Mouse (Mus musculus) embryo, embryonic 11.5 days (tissue): ENCODE measurements around the gene Itgal.
"Not testable (repeated sequence)": the region's sequence is repeated elsewhere in the genome, so short reads cannot be mapped to it uniquely, and the experiment has no call there.

Source experiments
- DNase-seq: peaks from one replicate; pipeline ENCODE4 v3.0.0-alpha.2; 2012; ENCODE audit warnings: low read depth, low spot score

The Itgal gene

DNA sequence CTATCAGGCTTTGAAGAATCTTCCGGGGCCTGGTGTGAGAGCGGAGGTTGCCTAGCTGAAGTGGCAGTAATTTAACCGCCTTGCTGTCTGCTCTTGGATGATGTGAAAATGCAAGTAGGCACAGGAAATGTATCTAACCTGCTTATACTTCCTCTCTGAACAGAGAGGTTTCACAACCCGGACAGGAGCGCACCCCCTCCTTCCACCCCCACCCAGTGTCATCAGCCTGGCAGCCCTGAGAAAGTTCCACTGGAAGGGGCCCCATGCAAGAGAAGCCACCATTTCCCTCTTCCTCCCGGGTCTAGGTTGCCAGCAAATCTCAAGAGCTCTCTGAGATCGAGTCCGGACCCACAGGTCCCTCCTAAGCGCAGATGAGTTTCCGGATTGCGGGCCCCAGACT is at the start of gene Itgal:
Gene Itgal (plus strand): TSS at position 163 of the 400 bp plus-strand sequence.
- DNase-seq = no peak

DNA sequence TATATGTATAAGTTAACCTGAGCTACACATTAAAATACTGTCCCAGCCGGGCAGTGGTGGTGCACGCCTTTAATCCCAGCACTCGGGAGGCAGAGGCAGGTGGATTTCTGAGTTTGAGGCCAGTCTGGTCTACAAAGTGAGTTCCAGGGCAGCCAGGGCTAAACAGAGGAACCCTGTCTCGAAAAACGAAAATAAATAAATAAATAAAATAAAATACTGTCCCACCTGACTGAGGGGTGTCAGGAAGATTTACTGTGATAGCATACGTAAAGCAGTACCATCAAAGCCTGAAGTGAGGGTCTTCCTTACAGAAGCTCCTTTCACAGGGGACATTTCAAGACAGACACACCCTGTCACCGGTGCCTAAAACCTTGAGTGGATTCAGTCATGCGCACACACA is 45.5 kb upstream of the Itgal start:
- DNase-seq = not testable (repeated sequence)

DNA sequence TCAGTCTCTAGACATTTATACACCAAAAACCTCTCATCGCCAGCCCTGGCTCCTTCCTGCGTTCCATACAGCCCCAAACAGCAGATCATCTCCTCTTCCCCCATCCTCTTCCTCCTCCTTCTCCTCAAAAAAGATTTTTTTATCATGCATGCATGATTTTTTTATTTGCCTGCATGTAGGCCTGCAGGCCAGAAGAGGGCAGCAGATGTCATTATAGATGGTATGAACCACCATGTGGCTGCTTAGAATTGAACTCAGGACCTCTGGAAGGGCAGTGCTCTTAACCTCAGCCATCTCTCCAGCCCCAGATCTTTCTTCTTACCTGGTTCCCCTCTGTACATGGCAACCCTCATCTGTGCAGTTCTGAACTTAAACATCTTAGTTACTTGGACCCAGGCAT is 43.6 kb upstream of the Itgal start:
- no peak for DNase-seq

DNA sequence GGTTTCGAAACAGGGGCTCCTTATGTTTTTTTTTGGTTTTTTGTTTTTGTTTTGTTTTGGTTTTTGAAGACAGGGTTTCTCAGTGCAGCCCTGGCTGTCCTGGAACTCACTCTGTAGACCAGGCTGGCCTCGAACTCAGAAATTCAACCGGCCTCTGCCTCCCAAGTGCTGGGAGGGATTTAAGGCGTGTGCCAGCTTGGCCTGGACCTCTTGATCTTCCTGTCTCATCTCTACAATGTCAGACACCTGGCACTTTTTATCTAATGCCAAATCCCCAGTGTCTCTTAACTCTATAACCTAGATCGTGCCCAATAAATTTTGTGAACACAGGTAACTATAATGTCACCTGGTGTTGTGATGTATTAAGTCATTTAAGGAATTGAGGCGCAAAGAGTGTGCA is 42.7 kb upstream of the Itgal start:
- DNase-seq = no peak

DNA sequence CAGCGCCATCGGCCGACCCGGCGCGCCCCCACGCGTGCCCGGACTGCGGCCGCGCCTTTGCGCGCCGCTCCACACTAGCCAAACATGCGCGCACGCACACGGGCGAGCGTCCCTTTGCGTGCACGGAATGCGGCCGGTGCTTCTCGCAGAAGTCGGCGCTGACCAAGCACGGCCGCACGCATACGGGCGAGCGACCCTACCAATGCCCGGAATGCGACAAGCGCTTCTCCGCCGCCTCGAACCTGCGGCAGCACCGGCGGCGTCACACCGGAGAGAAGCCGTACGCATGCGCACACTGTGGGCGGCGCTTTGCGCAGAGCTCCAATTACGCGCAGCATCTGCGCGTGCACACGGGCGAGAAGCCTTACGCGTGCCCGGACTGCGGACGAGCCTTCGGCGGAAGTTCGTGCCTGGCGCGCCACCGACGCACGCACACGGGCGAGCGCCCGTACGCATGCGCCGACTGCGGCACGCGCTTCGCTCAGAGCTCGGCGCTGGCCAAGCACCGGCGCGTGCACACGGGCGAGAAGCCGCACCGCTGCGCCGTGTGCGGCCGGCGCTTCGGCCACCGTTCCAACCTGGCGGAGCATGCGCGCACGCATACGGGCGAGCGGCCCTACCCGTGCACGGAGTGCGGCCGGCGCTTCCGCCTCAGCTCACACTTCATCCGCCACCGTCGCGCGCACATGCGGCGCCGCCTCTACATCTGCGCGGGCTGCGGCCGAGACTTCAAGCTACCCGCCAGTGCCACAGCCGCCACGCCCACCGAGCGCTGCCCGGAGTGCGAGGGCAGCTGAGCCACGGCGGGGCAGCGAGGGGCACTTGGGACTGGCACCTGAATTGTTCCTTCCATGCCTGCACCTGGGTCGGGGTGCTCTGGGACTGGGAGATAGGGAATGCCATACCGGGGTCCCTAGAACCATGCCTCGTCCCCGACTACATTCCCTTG is 42.0 kb upstream of the Itgal start:
- peak; percentile 96 for DNase-seq

DNA sequence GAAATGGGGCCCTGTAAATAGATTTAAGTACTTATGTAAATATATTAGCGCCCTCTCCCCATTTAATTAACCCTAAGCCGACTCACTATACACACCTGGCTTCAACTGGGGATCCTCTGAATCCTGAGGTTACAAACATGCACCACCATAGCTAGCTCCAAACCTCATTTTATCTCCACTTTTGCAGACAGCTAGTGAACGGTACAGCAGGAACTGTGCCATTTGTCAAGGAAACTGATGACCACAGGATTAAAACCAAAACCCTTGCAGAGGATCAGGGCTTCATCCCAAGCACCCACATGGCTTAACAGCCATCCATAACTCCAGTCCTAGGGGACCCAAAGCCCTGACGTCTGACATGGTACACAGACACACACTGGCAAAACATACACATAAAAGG is 41.1 kb upstream of the Itgal start:
- no peak for DNase-seq

DNA sequence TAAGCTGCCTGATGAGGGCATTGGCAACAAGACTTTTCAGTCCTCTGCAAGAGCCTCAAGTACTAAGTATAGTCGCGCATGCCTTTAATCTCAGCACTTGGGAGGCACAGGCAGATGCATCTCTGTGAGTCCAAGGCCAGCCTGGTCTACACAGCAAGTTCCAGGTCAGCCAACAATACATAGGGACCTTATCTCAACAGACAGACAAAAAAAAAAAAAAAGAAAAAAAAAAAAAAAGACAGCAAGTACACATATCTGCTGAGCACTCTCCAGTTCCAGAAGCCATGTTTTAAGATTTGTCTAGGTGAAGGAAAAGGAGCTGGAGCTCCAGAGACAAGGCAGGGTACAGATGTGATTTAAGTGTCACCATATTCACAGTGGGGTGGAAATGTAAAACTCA is 40.1 kb upstream of the Itgal start:
- no peak for DNase-seq

DNA sequence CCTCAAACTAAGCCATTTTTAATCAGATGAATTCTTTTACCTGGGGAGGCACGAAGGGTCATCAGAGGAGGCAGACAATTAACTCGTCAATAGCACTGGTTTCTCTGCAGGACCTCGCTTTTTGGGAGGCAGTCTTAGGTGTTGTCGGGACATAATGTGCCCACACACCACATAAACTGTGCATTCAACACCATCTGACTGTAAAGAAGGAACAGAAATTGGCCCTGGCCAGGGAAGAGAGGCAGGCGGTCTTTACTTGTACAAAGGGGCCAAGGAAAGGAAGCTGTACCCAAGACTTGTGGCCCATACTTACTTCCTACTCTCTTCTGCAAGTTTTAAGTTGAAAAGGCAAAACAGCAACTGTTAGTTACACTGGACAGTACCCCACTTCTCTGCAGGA is 39.5 kb upstream of the Itgal start:
- no peak for DNase-seq

DNA sequence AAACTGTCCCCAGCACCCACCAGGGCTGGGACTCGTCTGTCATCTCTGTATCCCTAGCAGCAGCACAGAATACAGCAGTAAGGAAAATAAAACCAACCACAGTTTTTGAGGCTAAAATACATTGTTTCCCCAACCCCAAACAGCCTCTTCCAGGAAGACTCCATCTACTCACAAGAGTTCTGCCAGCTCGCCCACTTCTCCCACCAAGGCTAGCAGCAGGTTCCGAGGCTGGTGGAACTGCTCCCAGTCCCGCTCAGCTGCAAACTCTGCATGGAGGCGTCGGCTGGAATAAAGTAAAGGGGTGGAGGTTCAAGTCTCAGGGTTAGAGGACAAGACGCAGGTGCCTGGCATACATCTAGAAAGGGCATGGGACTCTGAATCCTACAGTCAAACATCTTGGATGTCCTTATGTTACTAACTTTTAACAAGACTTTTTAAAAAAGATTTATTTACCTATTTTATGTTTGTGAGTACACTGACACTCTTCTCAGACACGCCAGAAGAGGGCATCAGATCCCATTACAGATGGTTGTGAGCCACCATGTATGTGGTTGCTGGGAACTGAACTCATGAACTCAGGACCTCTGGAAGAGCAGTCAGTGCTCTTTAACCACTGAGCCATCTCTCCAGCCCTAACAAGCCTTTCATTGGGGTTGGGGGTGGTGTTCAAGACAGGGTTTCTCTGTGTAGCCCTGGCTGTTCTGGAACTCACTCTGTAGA is 36.7 kb upstream of the Itgal start:
- DNase-seq = no peak

DNA sequence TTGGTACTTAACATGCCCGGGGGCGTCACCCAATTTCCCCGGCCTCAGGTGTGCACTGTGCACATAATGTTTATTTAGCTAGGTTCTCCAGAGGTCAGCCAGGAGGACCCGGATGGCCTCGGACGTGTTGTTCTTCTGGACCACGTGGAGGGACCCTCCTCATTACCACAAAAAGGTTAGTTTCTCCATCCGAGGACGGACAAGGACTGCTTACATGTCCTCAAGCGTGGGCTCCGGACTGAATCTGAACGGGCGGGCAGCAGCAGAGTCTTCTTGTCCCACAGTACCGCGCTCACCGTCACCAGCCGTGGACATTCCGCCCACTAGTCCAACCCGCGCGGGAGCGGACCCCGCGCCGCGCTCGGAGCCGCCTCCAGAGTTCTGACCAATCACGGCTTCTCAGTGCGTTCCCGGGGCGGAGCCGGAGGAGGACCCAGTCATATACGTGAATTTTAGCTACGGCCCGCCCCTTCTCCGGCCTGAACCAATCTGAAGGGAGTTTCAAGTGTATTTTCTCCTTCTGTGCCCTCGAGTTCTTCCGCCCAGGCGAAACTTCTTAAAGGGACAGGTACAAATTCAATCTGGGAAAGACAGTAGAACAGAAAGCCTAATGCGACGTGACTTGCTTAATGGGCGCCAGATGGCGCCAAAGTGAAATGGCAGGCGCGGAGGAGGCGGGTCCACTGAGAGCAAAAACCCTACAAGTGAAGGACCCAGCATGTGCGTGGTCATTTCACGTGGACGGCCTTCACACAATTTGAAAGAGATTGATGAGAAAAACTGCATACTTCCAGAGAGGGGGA is 35.5 kb upstream of the Itgal start, which contains the start of gene Dctpp1:
Gene Dctpp1 (minus strand): TSS at position 401 of the 803 bp plus-strand sequence.
- DNase-seq = peak; percentile 97

DNA sequence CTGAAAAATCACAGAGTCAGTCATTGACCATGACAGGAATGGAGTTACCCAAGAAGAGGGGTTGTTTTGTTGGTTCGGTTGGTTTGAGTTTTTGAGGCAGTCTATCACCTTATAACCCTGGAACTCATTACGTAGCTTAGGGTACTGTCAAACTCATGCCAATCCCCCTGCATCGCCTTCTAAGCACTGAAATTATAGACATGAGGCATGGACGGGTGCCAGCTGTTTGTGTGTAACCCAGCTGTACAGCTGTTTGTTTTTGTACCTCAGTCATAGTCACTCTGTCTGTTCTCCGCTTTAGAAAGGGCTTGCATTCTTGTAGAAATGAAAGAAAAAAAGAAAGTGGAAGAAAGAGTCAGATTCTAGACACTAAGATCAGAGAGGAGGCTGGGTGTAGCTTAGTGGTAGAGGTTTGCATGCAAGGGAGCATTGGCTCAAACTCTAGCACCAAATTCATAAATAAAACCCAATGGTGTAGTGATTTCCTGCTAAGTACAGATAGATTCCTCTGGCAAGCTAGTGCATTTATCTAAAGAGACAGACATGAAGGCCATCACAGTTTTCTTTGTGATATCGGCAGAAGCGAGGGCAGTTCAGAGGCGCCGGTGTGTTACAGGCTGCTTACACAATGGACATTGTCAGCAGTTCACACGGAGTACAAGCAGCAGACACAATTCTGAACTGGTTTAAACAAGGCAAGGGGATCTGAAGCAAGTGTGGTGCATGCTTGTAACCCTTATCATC is 33.7 kb upstream of the Itgal start:
- DNase-seq = no peak

DNA sequence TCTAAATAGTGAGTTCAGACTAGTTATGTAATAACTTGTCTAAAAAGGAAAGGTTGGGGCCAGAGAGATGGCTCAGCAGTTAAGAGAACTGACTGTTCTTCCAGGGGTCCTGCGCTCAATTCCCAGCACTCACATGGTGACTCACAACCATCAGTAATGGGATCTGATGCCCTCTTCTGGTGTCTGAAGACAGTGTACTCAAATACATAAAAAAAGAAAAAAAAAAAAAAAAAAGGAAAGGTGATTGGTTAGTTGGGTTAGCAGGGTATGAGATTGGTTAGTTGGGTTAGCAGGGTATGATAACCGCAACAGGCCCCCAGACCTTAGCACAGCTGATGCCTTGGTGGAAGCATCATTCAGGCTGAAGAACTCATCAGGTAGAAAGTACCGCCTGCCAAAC is 32.5 kb upstream of the Itgal start:
- DNase-seq = no peak

DNA sequence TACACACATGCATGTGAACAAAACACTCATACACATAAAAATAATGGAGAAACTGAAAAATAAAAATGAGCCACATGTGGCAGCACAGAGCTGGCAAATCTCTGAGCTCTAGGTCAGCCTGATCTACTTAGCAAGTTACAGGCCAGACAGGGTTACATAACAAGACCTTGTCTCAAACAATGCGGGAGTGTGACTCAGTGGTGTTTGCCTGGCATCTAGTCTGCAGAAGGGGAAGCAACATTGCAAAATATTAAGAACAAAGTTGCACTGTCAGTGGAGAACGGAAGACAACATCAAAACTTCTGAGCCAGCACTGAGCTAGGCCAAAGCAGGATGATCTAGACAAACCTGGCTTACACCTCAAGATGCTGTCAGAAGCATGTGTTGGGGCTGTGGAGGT is 25.8 kb upstream of the Itgal start:
- no peak for DNase-seq

DNA sequence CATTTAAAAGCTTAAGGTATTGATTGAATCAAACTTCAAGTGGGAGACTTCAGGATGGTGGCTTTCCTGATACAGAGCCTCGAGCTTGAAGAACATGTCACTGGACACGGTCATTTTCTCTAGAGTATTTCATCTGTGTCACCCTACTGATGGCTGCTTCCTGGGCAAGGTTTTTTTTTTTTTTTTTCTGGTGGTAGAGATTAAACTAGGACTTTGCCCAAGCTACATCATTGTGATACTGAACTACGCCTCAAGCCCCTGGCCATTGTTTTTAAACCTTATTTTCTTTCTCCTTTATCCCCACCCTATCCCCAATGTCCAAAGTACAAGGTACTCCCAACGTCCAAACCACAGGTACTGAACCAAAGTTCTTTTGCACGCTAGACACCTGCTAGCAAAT is 25.4 kb upstream of the Itgal start:
- no peak for DNase-seq

DNA sequence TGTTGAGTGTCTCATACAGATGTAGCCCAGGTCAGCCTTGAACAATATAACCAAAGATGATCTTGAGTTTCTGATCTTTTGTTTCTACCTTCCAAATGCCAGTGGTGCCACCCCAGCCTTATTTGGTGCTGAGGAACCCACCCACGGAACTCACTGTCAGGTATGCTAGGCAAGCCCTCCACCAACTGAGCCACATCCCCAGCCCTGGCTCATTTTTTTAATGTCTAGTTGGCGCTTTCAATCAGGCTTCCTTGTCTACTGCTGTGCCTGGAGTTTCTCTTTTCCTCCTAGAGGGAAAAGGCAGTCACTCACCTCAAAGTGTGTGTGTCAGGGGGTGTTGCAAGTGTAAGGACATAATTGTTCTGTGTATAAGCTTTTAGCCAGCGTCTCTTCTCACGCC is 25.0 kb upstream of the Itgal start:
- DNase-seq = no peak

DNA sequence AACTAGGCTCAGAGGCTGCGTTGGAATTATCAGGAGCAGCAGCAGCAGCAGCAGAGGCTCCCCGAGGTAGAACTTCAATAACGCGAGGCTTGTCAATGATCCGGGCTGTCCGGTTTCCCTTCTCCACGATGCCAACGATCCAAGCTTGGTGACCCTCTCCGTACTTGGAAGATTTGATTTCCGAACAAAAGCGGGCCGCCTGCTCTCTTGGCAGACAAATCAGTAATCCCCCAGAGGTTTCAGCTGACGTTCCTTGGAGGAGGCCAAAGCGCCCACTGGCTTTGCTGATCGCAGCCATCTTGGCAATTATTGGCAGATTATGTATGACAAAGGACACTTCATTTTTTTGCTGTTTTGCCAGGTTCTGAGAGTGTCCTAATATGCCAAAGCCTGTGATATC is 23.5 kb upstream of the Itgal start:
- no peak for DNase-seq

DNA sequence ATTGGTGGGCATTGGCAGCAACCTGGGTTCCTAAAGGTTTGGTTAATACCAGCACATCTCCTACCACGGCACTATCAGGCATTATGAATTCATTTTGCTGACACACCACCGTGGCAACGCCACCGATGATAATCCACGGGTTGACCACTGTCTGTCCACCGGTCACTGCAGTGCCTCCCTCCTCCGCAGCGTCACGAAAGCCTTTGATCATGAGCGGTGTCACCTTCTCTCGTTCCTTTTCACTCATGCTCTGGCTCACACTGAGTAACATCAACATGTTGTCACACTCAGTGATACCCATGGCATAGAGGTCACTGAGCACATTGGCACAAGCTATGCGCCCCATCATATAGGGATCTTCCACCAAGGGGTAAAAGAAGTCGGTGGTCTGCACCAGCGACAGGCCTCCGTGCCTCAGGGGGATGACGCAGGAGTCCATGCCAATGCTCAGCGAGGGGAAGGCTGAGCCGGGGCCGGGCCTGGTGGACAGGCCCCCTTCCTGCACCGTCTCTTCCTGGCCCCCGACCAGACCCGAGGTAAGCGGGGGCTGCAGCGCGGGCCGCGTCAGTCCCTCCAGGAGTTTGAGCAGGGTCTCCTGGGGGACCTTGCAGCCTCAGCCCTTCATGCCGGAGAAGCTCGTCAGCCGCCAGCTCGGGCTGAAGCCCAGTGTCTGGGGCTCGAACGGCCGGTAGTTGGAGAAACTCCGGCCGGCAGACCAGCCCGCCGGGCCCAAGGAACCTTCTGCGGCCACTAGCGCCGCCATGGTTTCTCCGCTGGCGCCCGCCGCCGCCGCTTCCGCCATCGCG is 22.7 kb upstream of the Itgal start:
- DNase-seq = peak; percentile 19

DNA sequence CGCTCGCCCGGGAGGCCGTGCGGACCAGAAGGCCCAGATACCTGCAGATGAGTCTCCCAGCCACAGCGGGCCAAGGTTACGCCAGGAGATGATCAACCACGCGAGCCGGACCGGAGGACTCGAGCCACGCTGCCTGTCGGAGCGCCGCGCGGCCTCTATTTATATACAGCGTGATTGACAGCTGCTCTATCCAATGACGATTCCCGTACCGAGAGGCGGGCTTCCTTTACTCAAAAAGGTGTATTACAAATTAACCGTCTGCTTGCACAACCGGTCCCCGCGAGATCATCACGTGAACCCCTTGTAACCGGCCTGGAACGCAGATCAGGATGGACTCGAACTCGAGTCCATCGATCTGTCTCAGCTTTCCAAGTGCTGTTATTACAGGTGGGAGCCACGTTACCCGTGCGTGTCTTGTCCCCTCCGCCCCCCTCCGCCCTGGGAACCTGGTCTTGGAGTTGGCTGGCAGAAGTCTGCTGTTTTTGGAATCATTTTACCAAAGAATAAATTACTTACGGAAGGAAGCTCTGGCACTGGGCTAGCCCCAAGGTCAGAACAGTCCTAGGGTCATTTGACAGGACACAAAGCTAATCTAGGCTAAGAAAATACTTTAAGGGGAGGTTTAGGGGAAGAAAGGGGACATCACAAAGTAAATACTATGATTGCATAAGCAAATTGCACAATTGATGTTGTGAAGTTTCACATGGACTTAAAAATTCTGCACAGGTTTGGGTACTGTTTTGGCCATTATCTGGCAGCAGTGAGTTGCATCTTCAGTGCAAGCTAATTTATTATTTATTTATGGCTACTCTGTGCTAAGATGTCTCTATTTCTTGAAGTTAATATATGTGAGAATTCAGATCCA is 21.9 kb upstream of the Itgal start, which contains the start of gene Sephs2:
Gene Sephs2 (minus strand): TSS at position 131 of the 865 bp plus-strand sequence.
- DNase-seq = peak; percentile 87

DNA sequence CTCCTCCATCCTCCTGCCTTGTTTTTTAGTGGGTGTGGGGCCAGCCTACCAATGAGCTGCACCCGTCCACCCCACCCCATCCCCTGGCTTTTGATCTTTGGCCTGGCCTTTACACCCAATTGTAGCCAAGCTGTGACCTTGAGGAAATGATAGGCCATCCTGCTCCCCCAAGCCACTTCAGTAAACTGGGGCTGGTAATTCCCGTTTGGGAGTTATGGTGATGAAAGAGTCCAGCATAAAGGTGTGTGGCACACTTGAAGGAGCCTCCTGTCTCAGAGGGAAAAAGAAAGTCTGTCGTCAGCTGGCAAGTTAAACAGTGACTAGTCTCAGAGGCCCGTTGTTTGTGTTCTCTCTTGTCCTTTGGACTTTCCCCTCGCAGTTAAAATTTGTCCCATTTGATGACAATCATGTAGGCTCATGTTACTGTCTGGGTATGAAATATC is 19.5 kb upstream of the Itgal start:
- no peak for DNase-seq
